Comparison of ENCODE assay signal across 8 mouse cellular contexts in genomic region chr4:97772641-97773040, GRCm38 (mm10). TPM values are rescaled to one million over a fixed set of nuclear protein-coding genes. Genes with fewer than 3 reads are reported as not detected.
DNase-seq lines count a peak whose midpoint lies in the region; ATAC-seq and TF ChIP-seq lines count a peak whose summit lies in the region.

TSS of gene Nfia (plus strand) at chr4:97772734.

- ATAC-seq in intestine, embryonic 15.5 days: no peak
- ATAC-seq in megakaryocyte-erythroid progenitor cell, adult 5-6 weeks (replicated peaks; ENCODE audit: low FRiP score, low TSS enrichment, poor library complexity, severe bottlenecking): no peak

- peak within 1 kb of the TSS; percentile 64 for H3K4me2 ChIP-seq in intestine, embryonic 15.5 days (replicated peaks)

- H3K27me3 ChIP-seq in intestine, embryonic 15.5 days (replicated peaks): no peaks in the 10 kb centered on the region

- H3K9ac ChIP-seq in intestine, embryonic 15.5 days: peak within 1 kb of the TSS; percentile 33

- no peak for DNase-seq in lung, adult 2 months
- no peak for DNase-seq in lung, adult 18-20 months
- no peak for DNase-seq in adrenal gland, postnatal 10 days
- no peak for DNase-seq in gastrocnemius, postnatal 25 days
- no peak for DNase-seq in cerebellum, adult 18-20 months
- DNase-seq in spleen, postnatal 36 days (ENCODE audit: low spot score in 2 of 2): no peak

- H3K4me3 ChIP-seq in lung, adult 2 months (replicated peaks; ENCODE audit: extremely low read depth, low read depth, low read length): peak within 1 kb of the TSS; percentile 85
- H3K4me3 ChIP-seq in intestine, embryonic 15.5 days (replicated peaks): peak within 1 kb of the TSS; percentile 38

- no peaks in the 10 kb centered on the region for H3K36me3 ChIP-seq in intestine, embryonic 15.5 days

- TF ChIP-seq CTCF in lung, adult 2 months (IDR thresholded peaks at IDR 0.05; ENCODE audit: insufficient read depth, low read length): no peak

- H3K4me1 ChIP-seq in lung, adult 2 months (ENCODE audit: control insufficient read depth, insufficient read depth, low read length): no peaks in the 10 kb centered on the region; the same call in 1 of the 2 replicates
- H3K4me1 ChIP-seq in intestine, embryonic 15.5 days (replicated peaks): peaks cover 5% of the 10 kb centered on the region

- WGBS in lung, adult 2 months: under 1% methylated on average over 9 of the region's 9 CpGs
- WGBS in intestine, embryonic 15.5 days: 0% methylated on average over 9 of the region's 9 CpGs

- TF ChIP-seq POLR2A in lung, adult 2 months (IDR thresholded peaks at IDR 0.05; ENCODE audit: borderline replicate concordance, extremely low read depth, low read depth, low read length): no peak

- H3K9me3 ChIP-seq in intestine, embryonic 15.5 days: no peaks in the 10 kb centered on the region

- peak within 1 kb of the TSS; percentile 95 for H3K27ac ChIP-seq in intestine, embryonic 15.5 days

RNA-seq across cellular contexts. Expression of gene Nfia, which starts in this region (rescaled TPM):
- 52.7 and 57.7 TPM in 2 replicates for polyA plus RNA-seq in lung, adult 2 months (2012; rRNA removed)
- 100 to 1,000 TPM; 212 to 228 TPM for total RNA-seq in adrenal gland, postnatal 10 days (2021)
- total RNA-seq in gastrocnemius, postnatal 25 days (2021): 10 to 100 TPM; 54.7 to 55.0 TPM
- 30.2 and 37.3 TPM in 2 replicates for polyA plus RNA-seq in intestine, embryonic 15.5 days (2015; fragmentation: Nextera tagmentation; extraction: Ambion mirVana)
- total RNA-seq in megakaryocyte-erythroid progenitor cell, adult 5-6 weeks (2014; fragmentation: Nextera tagmentation): 136 and 212 TPM in 2 replicates
- 16.7 and 33.0 TPM in 2 replicates for total RNA-seq in megakaryocyte-erythroid progenitor cell, adult 5-6 weeks (2017)
